Mouse (Mus musculus) liver, embryonic 16.5 days (tissue): ENCODE results near the gene Gabrr3. TPM values are rescaled to one million over a fixed set of nuclear protein-coding genes. Genes with fewer than 3 reads are reported as not detected.
"Not testable (repeated sequence)": the region's sequence is repeated elsewhere in the genome, so short reads cannot be mapped to it uniquely, and the experiment has no call there.

Experiments used
- ATAC-seq: fragments of 200-750 bp; cut with Nextera tagmentation; 2 replicates; pipeline ENCODE4 v1.8.0; 2017; ENCODE audit warnings: low read depth, mild to moderate bottlenecking, moderate number of reproducible peaks, moderate library complexity
- H3K27ac ChIP-seq: fragments of 300-500 bp; sonication (generic); 2 replicates; pipeline ENCODE4 v1.5.1; 2014; ENCODE audit warnings: mild to moderate bottlenecking, low read length
- H3K27me3 ChIP-seq: fragments of 300-500 bp; sonication (generic); 2 replicates; pipeline ENCODE4 v1.6.1; 2014; ENCODE audit warnings: low read depth, low read length, mixed read lengths; ENCODE audit not compliant: control insufficient read depth, insufficient read depth
- H3K36me3 ChIP-seq: fragments of 300-500 bp; sonication (generic); 2 replicates; pipeline ENCODE4 v1.6.1; 2014; ENCODE audit warnings: mild to moderate bottlenecking; ENCODE audit not compliant: control insufficient read depth, insufficient read depth
- H3K4me1 ChIP-seq: fragments of 300-500 bp; sonication (generic); 2 replicates; pipeline ENCODE4 v1.6.1; 2014; ENCODE audit warnings: low read depth, low read length, mixed read lengths; ENCODE audit not compliant: control insufficient read depth
- H3K4me2 ChIP-seq: fragments of 300-500 bp; sonication (generic); 2 replicates; pipeline ENCODE4 v1.6.1; 2014; ENCODE audit warnings: low read depth, low read length, mixed read lengths
- H3K4me3 ChIP-seq: fragments of 300-500 bp; sonication (generic); 2 replicates; pipeline ENCODE4 v1.5.1; 2014; ENCODE audit warnings: low read depth, mild to moderate bottlenecking, low read length
- H3K9ac ChIP-seq: fragments of 300-500 bp; sonication (generic); 2 replicates; pipeline ENCODE4 v1.6.1; 2014; ENCODE audit warnings: low read depth, low read length
- H3K9me3 ChIP-seq: fragments of 300-500 bp; sonication (generic); replicated peaks from 2 replicates; pipeline ENCODE4 v1.6.1; 2016; ENCODE audit warnings: low read length; ENCODE audit not compliant: control insufficient read depth
- WGBS: fragments of 180-500 bp; shearing (Covaris S2); extraction: QIAGEN DNeasy Blood & Tissue Kit; methylation state at CpG from one replicate; pipeline ENCODE4 v1.1.7; 2014; ENCODE audit not compliant: insufficient replicate concordance; 5-methylcytosine and 5-hydroxymethylcytosine counted together
- polyA plus RNA-seq: library from polyadenylated mRNA; unstranded; fragments of >200 nt; fragmentation: Nextera tagmentation; extraction: Ambion mirVana; gene quantifications from 2 replicates; pipeline ENCODE4 v1.2.1, GENCODE M21; 2015

Gabrr3 gene
- polyA plus RNA-seq, 1 experiment from 2014 or later, result not detected

DNA sequence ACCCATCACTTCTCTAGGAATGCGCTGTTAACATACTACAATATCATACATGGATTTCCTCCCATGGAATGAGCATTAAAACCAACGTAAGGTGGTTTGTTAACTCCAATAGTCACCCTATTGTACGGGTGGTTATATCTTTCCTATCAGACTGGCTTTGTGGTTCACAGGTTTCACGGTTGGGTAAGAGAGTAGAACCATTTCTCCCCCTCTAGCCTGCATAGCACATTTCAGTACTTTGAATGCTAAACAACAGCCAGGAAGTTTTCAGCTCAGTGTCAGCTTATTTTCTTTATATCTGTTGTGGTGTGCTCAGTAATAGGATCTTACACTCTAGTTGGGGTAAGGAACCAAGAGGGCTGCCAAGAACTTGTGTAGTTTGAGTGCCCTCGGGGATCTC, 44.7 kb downstream of the Gabrr3 start:
- Histone ChIP-seq H3K27ac (no peak overlapping the region), H3K9me3 (no peaks in the 10 kb centered on the region), H3K27me3 (no peaks in the 10 kb centered on the region), H3K36me3 (no peaks in the 10 kb centered on the region), H3K4me1 (no peaks in the 10 kb centered on the region), H3K4me2 (no peak overlapping the region), H3K9ac (no peak overlapping the region), H3K4me3 (no peak overlapping the region)
- ATAC-seq, result no peak
- WGBS, result 47% methylated on average over 5 of the region's 5 CpGs

DNA sequence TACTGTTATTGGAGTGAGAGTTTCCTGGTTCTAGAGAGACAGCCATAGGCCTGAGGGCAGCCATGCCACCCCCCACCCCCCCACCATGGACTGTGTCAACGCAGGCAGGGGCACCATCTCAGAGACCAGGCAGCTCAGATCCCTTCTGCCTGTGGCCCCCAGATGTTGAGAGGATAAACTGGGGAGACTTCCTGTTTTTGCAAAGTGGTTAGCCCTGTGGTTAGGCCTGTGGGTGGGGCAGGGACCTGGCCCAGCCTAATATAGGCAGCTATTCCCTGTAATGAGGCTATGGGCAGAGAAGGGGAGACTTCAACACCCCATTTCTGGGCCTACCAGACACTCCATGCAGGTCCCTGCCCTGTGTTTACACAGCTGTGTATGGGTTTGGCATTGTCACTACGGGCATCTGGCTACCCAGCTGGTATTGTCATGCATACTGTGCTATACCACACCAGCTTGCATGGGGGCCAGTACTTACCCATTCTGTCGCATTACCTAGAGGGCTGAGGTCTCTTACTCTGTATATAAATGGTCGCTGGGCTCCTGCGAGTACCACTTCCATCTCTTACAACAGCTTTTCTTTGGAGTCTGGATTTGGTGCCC, 52.2 kb downstream of the Gabrr3 start:
- WGBS, result 25% methylated on average over 4 of the region's 5 CpGs
- not testable (repeated sequence) for H3K9me3 ChIP-seq, H3K4me2 ChIP-seq, H3K9ac ChIP-seq, H3K4me3 ChIP-seq, H3K4me1 ChIP-seq, H3K27me3 ChIP-seq, H3K36me3 ChIP-seq, H3K27ac ChIP-seq
- peak; percentile 37 for ATAC-seq

DNA sequence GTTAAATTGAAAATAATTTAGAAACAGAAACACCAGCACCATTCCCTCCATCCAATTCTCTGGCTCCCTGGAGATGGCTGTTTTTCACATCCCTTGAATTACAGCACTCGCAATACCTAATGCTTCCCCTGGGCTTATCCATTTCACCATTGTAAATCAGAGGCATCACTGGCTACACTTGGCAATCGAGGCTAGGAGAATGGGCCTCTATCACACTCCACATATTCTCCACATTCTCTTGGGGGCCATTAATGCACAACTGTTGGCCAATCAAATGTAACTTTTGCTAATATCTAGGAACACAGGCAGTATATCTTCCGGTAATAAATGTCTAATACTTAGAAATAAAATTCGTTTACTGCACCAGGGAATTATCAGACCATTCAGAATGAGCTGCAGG, 56.4 kb downstream of the Gabrr3 start:
- no peak overlapping the region for H3K4me2 ChIP-seq
- ATAC-seq, result no peak
- H3K9me3 ChIP-seq, result no peaks in the 10 kb centered on the region
- H3K4me3 ChIP-seq, result no peak overlapping the region
- no peak overlapping the region for H3K27ac ChIP-seq
- no peaks in the 10 kb centered on the region for H3K4me1 ChIP-seq
- H3K9ac ChIP-seq, result no peak overlapping the region
- H3K27me3 ChIP-seq, result no peaks in the 10 kb centered on the region
- 59% methylated on average over 4 of the region's 4 CpGs for WGBS
- no peaks in the 10 kb centered on the region for H3K36me3 ChIP-seq

DNA sequence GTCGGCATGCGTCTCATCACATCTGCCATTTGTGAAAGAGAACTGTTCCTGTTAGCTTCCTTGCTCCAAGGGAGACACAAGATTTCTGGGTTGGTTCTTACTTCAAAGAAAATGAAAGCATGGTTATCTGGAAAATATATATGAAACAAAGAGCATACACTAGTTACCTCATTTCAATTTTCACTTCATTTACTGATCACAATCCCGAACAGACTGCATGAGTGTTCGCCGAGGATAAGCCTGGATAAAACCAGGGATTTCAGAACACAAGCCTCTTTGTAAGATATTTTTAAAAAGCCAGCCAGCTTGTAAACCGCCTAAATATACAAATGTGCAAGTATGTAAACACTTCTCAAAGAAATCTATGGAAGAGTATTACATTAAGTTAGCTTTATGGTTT, 56.8 kb downstream of the Gabrr3 start:
- WGBS, result 77% methylated on average over 6 of the region's 6 CpGs
- no peak overlapping the region for H3K9ac ChIP-seq
- H3K36me3 ChIP-seq, result no peaks in the 10 kb centered on the region
- no peak for ATAC-seq
- H3K4me2 ChIP-seq, result no peak overlapping the region
- no peak overlapping the region for H3K27ac ChIP-seq
- H3K9me3 ChIP-seq, result no peaks in the 10 kb centered on the region
- H3K4me1 ChIP-seq, result no peaks in the 10 kb centered on the region
- no peak overlapping the region for H3K4me3 ChIP-seq
- H3K27me3 ChIP-seq, result no peaks in the 10 kb centered on the region

DNA sequence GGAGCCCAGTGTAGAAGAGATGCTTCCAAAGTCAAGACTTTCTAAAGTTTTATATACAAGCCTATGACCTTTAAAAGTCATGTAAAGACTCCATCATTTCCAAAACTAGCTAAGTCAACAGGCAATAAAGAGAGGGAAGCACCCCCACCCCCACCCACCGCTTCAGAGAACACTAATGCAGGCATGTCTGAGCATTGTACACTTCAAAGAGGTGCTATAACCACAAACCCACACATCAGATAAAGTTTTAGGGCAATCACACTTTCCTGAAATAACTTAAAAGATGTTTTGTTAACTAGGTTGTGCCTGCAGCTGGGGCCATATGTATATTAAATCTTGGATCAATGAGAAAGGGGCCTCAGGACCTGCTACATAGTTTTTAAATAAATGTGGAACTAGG, 62.7 kb downstream of the Gabrr3 start:
- Histone ChIP-seq H3K4me2 (no peak overlapping the region), H3K4me3 (no peak overlapping the region), H3K4me1 (peaks cover 5% of the 10 kb centered on the region), H3K36me3 (no peaks in the 10 kb centered on the region), H3K27ac (no peak overlapping the region), H3K9ac (no peak overlapping the region), H3K27me3 (no peaks in the 10 kb centered on the region), H3K9me3 (no peaks in the 10 kb centered on the region)
- ATAC-seq, result no peak
- WGBS, result 65% methylated on average over 1 of the region's 1 CpGs

DNA sequence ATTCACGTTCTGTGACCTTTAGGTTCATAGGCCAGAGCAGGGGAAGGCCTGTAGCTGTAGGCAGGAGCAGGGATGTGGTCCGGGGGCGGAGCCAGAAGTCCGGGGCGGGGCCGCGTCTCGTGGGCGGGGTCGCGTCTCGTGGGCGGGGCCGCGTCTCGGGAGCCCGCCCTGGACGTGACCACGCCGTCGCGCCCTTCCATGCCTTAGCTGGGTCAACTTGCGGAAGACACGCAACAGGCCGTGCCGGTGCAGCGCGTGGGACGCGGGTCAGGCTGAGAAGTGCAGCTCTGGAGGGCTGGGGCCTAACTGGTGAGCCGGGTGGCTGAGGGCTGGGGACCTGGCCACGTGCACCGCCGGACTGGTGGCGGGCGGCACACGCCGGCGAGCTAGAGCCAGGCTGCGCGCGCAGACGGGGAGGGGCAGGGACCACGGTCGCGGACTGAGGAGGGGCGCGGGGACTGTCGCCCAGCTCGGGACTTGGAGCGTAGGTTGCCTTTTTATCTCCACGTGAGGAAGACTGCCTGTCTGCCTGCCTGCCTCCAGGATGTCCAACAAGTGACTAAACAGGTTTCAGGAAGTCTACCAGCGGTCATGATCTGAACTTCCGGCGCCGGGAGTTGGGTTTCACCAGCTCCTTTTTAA, 64.6 kb downstream of the Gabrr3 start, which contains the start of gene Riox2:
Gene Riox2 (plus strand): TSS at position 139 of the 642 bp plus-strand sequence.
- H3K27me3 ChIP-seq, result no peaks in the 10 kb centered on the region
- peak within 1 kb of the TSS; percentile 68 for H3K9ac ChIP-seq
- H3K9me3 ChIP-seq, result no peaks in the 10 kb centered on the region
- peak; percentile 91 for ATAC-seq
- 1% methylated on average over 52 of the region's 56 CpGs for WGBS
- H3K4me2 ChIP-seq, result peak within 1 kb of the TSS; percentile 82
- H3K36me3 ChIP-seq, result no peaks in the 10 kb centered on the region
- H3K4me3 ChIP-seq, result peak within 1 kb of the TSS; percentile 85
- H3K27ac ChIP-seq, result peak within 1 kb of the TSS; percentile 62
- H3K4me1 ChIP-seq, result peaks cover 5% of the 10 kb centered on the region

DNA sequence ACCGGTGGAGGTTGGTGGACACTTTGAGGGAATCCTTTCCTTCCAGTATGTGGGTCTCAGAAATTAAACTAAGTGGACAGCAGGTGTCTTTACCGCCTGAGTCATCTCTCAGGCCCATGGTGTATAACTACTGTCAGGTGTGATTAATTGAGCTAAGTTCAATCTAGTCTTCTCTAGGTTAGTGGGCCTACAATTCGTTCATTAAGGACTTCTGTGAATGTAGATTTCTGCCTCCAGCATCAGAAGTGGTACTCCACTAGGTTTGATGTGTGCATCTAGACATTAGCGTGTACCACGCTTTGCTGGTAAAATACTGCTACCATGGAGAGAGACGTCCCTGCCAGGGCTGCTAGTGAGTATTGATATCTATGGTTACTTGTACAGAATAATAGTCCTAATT, 65.4 kb downstream of the Gabrr3 start:
- H3K36me3 ChIP-seq, result no peaks in the 10 kb centered on the region
- WGBS, result 37% methylated on average over 6 of the region's 6 CpGs
- ATAC-seq, result no peak

DNA sequence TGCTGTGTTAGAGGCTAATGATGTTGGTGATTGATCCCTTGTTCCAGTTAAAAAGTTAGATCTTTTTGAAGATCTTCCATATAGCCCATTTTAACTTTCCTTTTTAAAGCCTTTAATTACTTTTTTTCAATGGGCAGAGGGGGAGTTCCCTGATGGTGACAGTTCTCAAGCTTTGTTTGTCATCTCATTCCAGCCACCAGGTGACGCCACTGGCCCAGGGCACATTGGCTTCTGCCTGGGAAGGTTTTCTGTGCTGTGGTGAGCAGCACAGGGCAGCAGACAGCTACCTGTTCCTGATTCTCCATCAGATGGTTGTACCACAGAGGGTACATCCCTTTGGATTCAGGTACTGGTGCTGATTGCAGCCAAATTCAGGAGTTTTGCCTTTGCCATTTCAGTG, 67.7 kb downstream of the Gabrr3 start:
- Histone ChIP-seq H3K4me1 (peaks cover 5% of the 10 kb centered on the region), H3K36me3 (peaks cover 3% of the 10 kb centered on the region), H3K9me3 (no peaks in the 10 kb centered on the region), H3K27ac (no peak overlapping the region), H3K27me3 (no peaks in the 10 kb centered on the region), H3K9ac (no peak overlapping the region), H3K4me2 (no peak overlapping the region), H3K4me3 (no peak overlapping the region)
- no peak for ATAC-seq
- 44% methylated on average over 1 of the region's 1 CpGs for WGBS

More for the DNA sequence above, 65.4 kb downstream of the Gabrr3 start:
- peak overlapping the region; percentile 82 for H3K4me2 ChIP-seq
- no peak overlapping the region for H3K27ac ChIP-seq
- peaks cover 5% of the 10 kb centered on the region for H3K4me1 ChIP-seq
- H3K9ac ChIP-seq, result peak overlapping the region; percentile 68; the same call in 1 of the 2 replicates
- H3K9me3 ChIP-seq, result no peaks in the 10 kb centered on the region
- H3K4me3 ChIP-seq, result peak overlapping the region; percentile 85
- no peaks in the 10 kb centered on the region for H3K27me3 ChIP-seq

DNA sequence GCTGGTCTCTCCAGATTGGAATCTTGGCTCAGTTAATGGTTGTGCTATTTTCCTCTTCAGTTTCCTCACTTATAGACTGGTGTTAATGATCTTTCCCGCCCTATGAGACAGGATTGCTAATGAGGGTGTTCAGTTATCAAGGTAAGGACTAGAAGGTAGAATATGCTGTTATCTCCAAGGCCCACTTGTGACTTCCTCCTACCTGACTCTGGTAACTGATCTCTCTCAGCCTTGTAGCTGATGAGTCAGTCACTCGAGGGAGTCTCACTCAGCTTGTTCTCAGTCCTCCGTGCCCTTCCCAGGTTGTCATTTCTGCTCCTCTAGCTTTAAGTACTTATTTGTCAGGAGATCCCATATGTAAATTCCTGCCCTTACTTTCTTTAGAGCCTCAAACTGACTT, 70.8 kb downstream of the Gabrr3 start:
- no peak overlapping the region for H3K4me3 ChIP-seq
- H3K9ac ChIP-seq, result no peak overlapping the region
- H3K27ac ChIP-seq, result no peak overlapping the region
- H3K4me2 ChIP-seq, result no peak overlapping the region
- WGBS, result 42% methylated on average over 3 of the region's 3 CpGs
- H3K4me1 ChIP-seq, result no peaks in the 10 kb centered on the region; the same call in 1 of the 2 replicates
- no peak for ATAC-seq
- peaks cover 4% of the 10 kb centered on the region for H3K36me3 ChIP-seq
- no peaks in the 10 kb centered on the region for H3K27me3 ChIP-seq
- no peaks in the 10 kb centered on the region for H3K9me3 ChIP-seq
